Mouse (Mus musculus) liver, postnatal 0 days (tissue): Measurements from ENCODE around the gene Inpp4b. TPM values are rescaled to one million over a fixed set of nuclear protein-coding genes. Genes with fewer than 3 reads are reported as not detected.

ENCODE experiments used
- ATAC-seq: fragments of 200-750 bp; cut with Nextera tagmentation; 2 replicates; pipeline ENCODE4 v1.8.0; 2017; ENCODE audit warnings: mild to moderate bottlenecking, moderate library complexity
- DNase-seq: peaks from one replicate; pipeline ENCODE4 v3.0.0-alpha.2; 2016
- H3K27ac ChIP-seq: fragments of 300-500 bp; sonication (generic); 2 replicates; pipeline ENCODE4 v1.5.1; 2014; ENCODE audit warnings: antibody characterized with exemption, moderate library complexity, mild to moderate bottlenecking, low read depth
- H3K27me3 ChIP-seq: fragments of 300-500 bp; sonication (generic); 2 replicates; pipeline ENCODE4 v1.6.1; 2014; ENCODE audit warnings: low read length, control low read depth, mixed read lengths; ENCODE audit not compliant: insufficient read depth
- H3K36me3 ChIP-seq: fragments of 300-500 bp; sonication (generic); replicated peaks from 2 replicates; pipeline ENCODE4 v1.6.1; 2014; ENCODE audit warnings: mild to moderate bottlenecking, control low read depth, low read length, moderate library complexity, mixed read lengths; ENCODE audit not compliant: insufficient read depth
- H3K4me1 ChIP-seq: fragments of 300-500 bp; sonication (generic); 2 replicates; pipeline ENCODE4 v1.6.1; 2014; ENCODE audit warnings: antibody characterized with exemption, mild to moderate bottlenecking, control low read depth; ENCODE audit not compliant: insufficient read depth
- H3K4me2 ChIP-seq: fragments of 300-500 bp; sonication (generic); 2 replicates; pipeline ENCODE4 v1.6.1; 2014; ENCODE audit warnings: low read depth, mild to moderate bottlenecking, low read length, moderate library complexity, mixed read lengths
- H3K4me3 ChIP-seq: fragments of 300-500 bp; sonication (generic); 2 replicates; pipeline ENCODE4 v1.5.1; 2014; ENCODE audit warnings: low read depth, low read length
- H3K9ac ChIP-seq: fragments of 300-500 bp; sonication (generic); replicated peaks from 2 replicates; pipeline ENCODE4 v1.6.1; 2014; ENCODE audit warnings: mild to moderate bottlenecking, moderate library complexity
- H3K9me3 ChIP-seq: fragments of 300-500 bp; sonication (generic); 2 replicates; pipeline ENCODE4 v1.6.1; 2016; ENCODE audit warnings: mild to moderate bottlenecking, control low read depth, low read length, mixed read lengths
- CTCF ChIP-seq: sonication (generic); IDR thresholded peaks from 2 replicates; pipeline ENCODE4 v1.5.1; 2016; ENCODE audit warnings: antibody characterized with exemption, low read depth
- EP300 ChIP-seq: IDR thresholded peaks from 2 replicates; pipeline ENCODE4 v1.6.1; 2016; ENCODE audit warnings: antibody characterized with exemption, low read depth, mild to moderate bottlenecking
- WGBS: fragments of 180-500 bp; shearing (Covaris S2); extraction: QIAGEN DNeasy Blood & Tissue Kit; methylation state at CpG from one replicate; pipeline ENCODE4 v1.1.7; 2014; ENCODE audit not compliant: insufficient replicate concordance; 5-methylcytosine and 5-hydroxymethylcytosine counted together
- polyA plus RNA-seq: library from polyadenylated mRNA; unstranded; fragments of >200 nt; fragmentation: Nextera tagmentation; extraction: Ambion mirVana; gene quantifications from 2 replicates; pipeline ENCODE4 v1.2.1, GENCODE M21; 2015

The Inpp4b gene
- polyA plus RNA-seq, 1 experiment from 2014 or later, result 0.82 TPM

DNA sequence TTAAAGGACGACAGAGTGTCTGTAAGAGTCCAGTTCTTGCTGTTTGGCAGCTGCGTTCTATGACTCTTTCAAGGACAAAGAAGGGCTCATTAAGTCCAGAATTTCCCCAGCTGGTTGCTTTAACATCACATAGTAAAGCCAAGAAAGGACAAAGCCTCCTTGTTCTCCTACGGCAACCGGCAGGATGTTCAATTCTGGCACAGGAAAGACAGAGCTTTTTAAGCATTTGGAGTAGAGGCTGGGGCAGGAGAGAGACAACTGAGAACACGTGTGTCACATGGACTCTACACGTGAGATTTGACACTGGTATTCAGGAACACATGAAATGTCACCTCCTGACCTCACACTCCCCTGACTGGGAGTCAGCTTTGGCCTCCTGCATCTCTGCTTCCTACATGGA lies 109.7 kb downstream of the Inpp4b start:
- DNase-seq (no peak), ATAC-seq (no peak)
- WGBS, result 69% methylated on average over 6 of the region's 6 CpGs
- Histone ChIP-seq H3K27me3 (no peaks in the 10 kb centered on the region), H3K4me2 (no peak overlapping the region), H3K9ac (no peak overlapping the region), H3K9me3 (no peaks in the 10 kb centered on the region), H3K4me1 (no peaks in the 10 kb centered on the region), H3K27ac (no peak overlapping the region), H3K4me3 (no peak overlapping the region), H3K36me3 (no peaks in the 10 kb centered on the region)
- TF ChIP-seq CTCF (no peak), EP300 (no peak)

DNA sequence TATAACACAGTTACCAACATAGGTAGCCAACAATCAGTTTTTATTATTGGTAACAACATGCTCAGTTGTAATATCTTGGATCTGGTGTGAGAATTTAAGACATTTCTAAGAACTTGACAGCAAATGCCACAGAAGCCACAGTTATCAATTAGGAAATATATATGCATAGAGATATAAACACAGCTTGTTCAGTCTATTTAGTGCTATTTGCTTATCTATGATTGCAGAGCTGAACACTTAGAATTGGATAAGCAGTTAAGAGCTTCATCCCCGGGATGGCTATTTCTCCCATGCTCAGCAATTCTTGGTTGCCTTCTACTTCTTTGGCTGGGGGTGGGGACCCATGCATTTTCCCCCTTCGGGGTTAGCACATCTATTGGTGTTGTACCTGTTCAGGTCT lies 112.5 kb downstream of the Inpp4b start:
- Histone ChIP-seq H3K4me1 (no peaks in the 10 kb centered on the region), H3K4me3 (no peak overlapping the region), H3K27me3 (no peaks in the 10 kb centered on the region), H3K9ac (no peak overlapping the region), H3K4me2 (no peak overlapping the region), H3K36me3 (no peaks in the 10 kb centered on the region), H3K27ac (no peak overlapping the region), H3K9me3 (no peaks in the 10 kb centered on the region)
- ATAC-seq (no peak), DNase-seq (no peak)
- TF ChIP-seq EP300 (no peak), CTCF (no peak)
- WGBS, result 48% methylated on average over 2 of the region's 2 CpGs

DNA sequence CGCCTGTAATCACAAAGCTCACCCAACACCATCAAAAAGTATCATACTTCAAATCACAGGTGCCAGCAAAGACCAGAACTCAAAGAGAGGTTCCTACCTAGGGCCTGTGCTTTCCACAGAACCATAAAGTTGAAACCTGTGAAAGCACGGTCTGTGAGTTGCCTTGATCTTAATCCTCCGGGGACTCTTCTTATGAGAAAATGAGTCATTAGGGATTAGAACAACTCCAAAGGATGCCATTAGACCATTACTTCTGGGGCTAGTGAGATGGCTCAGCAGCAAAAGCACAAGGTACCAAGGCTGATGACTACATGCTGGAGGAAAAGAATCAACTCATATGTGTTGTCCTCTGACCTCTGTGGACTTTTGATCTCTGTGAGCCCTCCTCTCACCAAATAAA lies 121.4 kb downstream of the Inpp4b start:
- no peak overlapping the region for H3K9ac ChIP-seq
- TF ChIP-seq CTCF, result no peak
- ATAC-seq, result no peak
- no peak for DNase-seq
- no peaks in the 10 kb centered on the region for H3K27me3 ChIP-seq
- H3K9me3 ChIP-seq, result no peaks in the 10 kb centered on the region
- H3K4me3 ChIP-seq, result no peak overlapping the region
- no peaks in the 10 kb centered on the region for H3K4me1 ChIP-seq
- no peaks in the 10 kb centered on the region for H3K36me3 ChIP-seq
- H3K27ac ChIP-seq, result no peak overlapping the region
- no peak overlapping the region for H3K4me2 ChIP-seq
- WGBS, result 75% methylated on average over 3 of the region's 3 CpGs

- no peak for DNase-seq
- ATAC-seq, result no peak
- TF ChIP-seq EP300 (no peak), CTCF (no peak)
These were observed 124.4 kb downstream of the Inpp4b start for GRCm38 (mm10) chr8:81466776-81467175.

GRCm38 (mm10) chr8:81478674-81479073 lies 136.3 kb downstream of the Inpp4b start:
- WGBS, result 32% methylated on average over 3 of the region's 3 CpGs
- DNase-seq, result no peak
- Histone ChIP-seq H3K4me3 (no peak overlapping the region), H3K9me3 (no peaks in the 10 kb centered on the region), H3K4me1 (no peaks in the 10 kb centered on the region), H3K4me2 (no peak overlapping the region), H3K9ac (no peak overlapping the region), H3K27ac (no peak overlapping the region), H3K36me3 (no peaks in the 10 kb centered on the region), H3K27me3 (no peaks in the 10 kb centered on the region)
- no peak for ATAC-seq
- TF ChIP-seq EP300, result no peak
- peak; percentile 68 for TF ChIP-seq CTCF

More at GRCm38 (mm10) chr8:81466776-81467175, 124.4 kb downstream of the Inpp4b start:
- Histone ChIP-seq H3K4me2 (no peak overlapping the region), H3K4me1 (no peaks in the 10 kb centered on the region), H3K9me3 (no peaks in the 10 kb centered on the region), H3K27me3 (no peaks in the 10 kb centered on the region), H3K9ac (no peak overlapping the region), H3K27ac (no peak overlapping the region), H3K36me3 (no peaks in the 10 kb centered on the region), H3K4me3 (no peak overlapping the region)
- WGBS, result 51% methylated on average over 2 of the region's 2 CpGs

DNA sequence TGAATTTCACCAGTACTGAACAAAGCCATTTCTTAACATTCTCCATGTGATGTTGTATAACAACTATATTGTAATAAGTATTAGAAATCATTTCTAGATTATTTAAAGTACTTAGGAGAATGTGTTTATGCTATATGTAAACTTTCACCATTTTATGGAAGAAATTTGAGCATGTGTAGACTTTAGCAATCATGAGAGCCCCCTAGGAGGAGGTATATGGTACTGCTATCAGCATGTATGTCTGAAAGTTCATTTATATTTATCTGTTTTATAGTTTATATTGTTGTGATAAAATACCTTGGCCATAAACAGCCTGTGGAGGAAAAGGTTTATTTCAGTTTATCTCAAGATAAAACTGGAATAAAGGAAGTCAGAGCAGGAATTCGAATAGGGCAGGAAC lies 141.5 kb downstream of the Inpp4b start:
- TF ChIP-seq EP300 (no peak), CTCF (no peak)
- Histone ChIP-seq H3K9me3 (no peaks in the 10 kb centered on the region), H3K27me3 (no peaks in the 10 kb centered on the region), H3K9ac (no peak overlapping the region), H3K4me1 (no peaks in the 10 kb centered on the region), H3K36me3 (no peaks in the 10 kb centered on the region), H3K4me2 (no peak overlapping the region), H3K27ac (no peak overlapping the region), H3K4me3 (no peak overlapping the region)
- 50% methylated on average over 1 of the region's 1 CpGs for WGBS
- DNase-seq, result no peak
- no peak for ATAC-seq

- no peak overlapping the region for H3K4me2 ChIP-seq
- WGBS, result 43% methylated on average over 1 of the region's 1 CpGs
- H3K9ac ChIP-seq, result no peak overlapping the region
- TF ChIP-seq CTCF, result no peak
- TF ChIP-seq EP300, result no peak
- ATAC-seq (no peak), DNase-seq (no peak)
- no peak overlapping the region for H3K4me3 ChIP-seq
- no peaks in the 10 kb centered on the region for H3K9me3 ChIP-seq
- no peaks in the 10 kb centered on the region for H3K4me1 ChIP-seq
- no peak overlapping the region for H3K27ac ChIP-seq
- no peaks in the 10 kb centered on the region for H3K27me3 ChIP-seq
- H3K36me3 ChIP-seq, result no peaks in the 10 kb centered on the region
These were observed 143.3 kb downstream of the Inpp4b start for GRCm38 (mm10) chr8:81485626-81486025.
